Mouse (Mus musculus) natural killer cell, adult 2 months (primary cell): Measurements from ENCODE around the gene L3mbtl3.

Source experiments
- DNase-seq, 2 experiments: peaks; one replicate each; pipeline ENCODE4 v3.0.0; 2022; ENCODE audit warnings: low spot score in 2 of 2

Gene L3mbtl3

GRCm38 (mm10) chr10:26337896-26338503 is 37.8 kb downstream of the L3mbtl3 start:
- DNase-seq, result no peak

- no peak for DNase-seq
These were observed 41.8 kb downstream of the L3mbtl3 start for GRCm38 (mm10) chr10:26333966-26334365.

- no peak for DNase-seq
These were observed 43.0 kb downstream of the L3mbtl3 start for GRCm38 (mm10) chr10:26332781-26333180.

GRCm38 (mm10) chr10:26328843-26329242 is 46.9 kb downstream of the L3mbtl3 start:
- no peak for DNase-seq

GRCm38 (mm10) chr10:26327691-26328542 is 47.9 kb downstream of the L3mbtl3 start:
- no peak for DNase-seq

GRCm38 (mm10) chr10:26327291-26327690 is 48.5 kb downstream of the L3mbtl3 start:
- DNase-seq, result no peak

- DNase-seq, result peak; percentile 13 to 23
These were observed 50.5 kb downstream of the L3mbtl3 start for GRCm38 (mm10) chr10:26325320-26325719.

GRCm38 (mm10) chr10:26322344-26323051 is 53.3 kb downstream of the L3mbtl3 start:
- DNase-seq, result peak in 1 of 2 experiments; percentile 1

GRCm38 (mm10) chr10:26320679-26321078 is 55.1 kb downstream of the L3mbtl3 start:
- no peak for DNase-seq

- DNase-seq, result no peak
These were observed 61.4 kb downstream of the L3mbtl3 start for GRCm38 (mm10) chr10:26314327-26314726.

GRCm38 (mm10) chr10:26303485-26303884 is 72.3 kb downstream of the L3mbtl3 start:
- DNase-seq, result no peak

GRCm38 (mm10) chr10:26302336-26302735 is 73.4 kb downstream of the L3mbtl3 start:
- no peak for DNase-seq

- DNase-seq, result no peak
These were observed 78.1 kb downstream of the L3mbtl3 start for GRCm38 (mm10) chr10:26297626-26298025.

GRCm38 (mm10) chr10:26297200-26297599 is 78.6 kb downstream of the L3mbtl3 start:
- no peak for DNase-seq

GRCm38 (mm10) chr10:26287136-26287535 is 88.6 kb downstream of the L3mbtl3 start:
- DNase-seq, result no peak

- no peak for DNase-seq
These were observed 95.8 kb downstream of the L3mbtl3 start for GRCm38 (mm10) chr10:26280009-26280408.

GRCm38 (mm10) chr10:26275414-26275813 is 100.4 kb downstream of the L3mbtl3 start:
- DNase-seq, result no peak

GRCm38 (mm10) chr10:26263744-26264459 is 111.9 kb downstream of the L3mbtl3 start:
- no peak for DNase-seq

- no peak for DNase-seq
These were observed 115.9 kb downstream of the L3mbtl3 start for GRCm38 (mm10) chr10:26259908-26260307.

GRCm38 (mm10) chr10:26249426-26250165 is 126.2 kb downstream of the L3mbtl3 start:
- no peak for DNase-seq

GRCm38 (mm10) chr10:26244466-26244865 is 131.3 kb downstream of the L3mbtl3 start:
- DNase-seq, result no peak
